Mouse (Mus musculus): ENCODE results near the gene Supt3.

DNA sequence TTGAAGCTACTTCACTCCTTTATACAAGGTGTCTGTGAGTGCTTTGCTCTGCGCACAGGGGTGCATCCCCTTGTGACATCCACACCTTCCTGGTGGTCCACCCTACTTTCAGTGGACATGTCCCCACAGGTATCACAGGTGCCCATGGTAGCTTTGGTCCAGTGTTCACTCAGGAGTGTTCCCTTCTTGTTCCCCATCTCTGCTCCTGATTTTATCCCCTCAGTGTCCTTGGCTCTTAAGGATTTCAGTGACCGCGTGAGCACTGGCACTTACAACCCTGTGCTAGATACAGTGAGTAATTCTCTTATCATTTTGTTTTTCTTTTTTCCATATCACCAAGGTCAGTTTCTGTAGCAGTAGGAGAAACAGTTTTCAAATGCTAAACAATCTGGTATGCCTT lies 171.4 kb downstream of the Supt3 start:
- TF ChIP-seq CTCF (IDR thresholded peaks at IDR 0.05; ENCODE audit: borderline replicate concordance, insufficient read depth, low read depth, low read length) (no peak), POLR2A (IDR thresholded peaks at IDR 0.05; ENCODE audit: borderline replicate concordance, insufficient read depth, low read length) (no peak)

Measured in cerebellum, adult 2 months (tissue).